Mouse (Mus musculus) c-Kit-positive CD71-positive TER-119-negative erythroid progenitor cells, embryonic 14.5 days (primary cell): ENCODE data around the gene Kcnk6.
A peak's percentile ranks its signal among the peaks of the same experiment; 100 is the strongest.
"Not testable (repeated sequence)": the region's sequence is repeated elsewhere in the genome, so short reads cannot be mapped to it uniquely, and the experiment has no call there.

Experiments
- DNase-seq: peaks from one replicate; pipeline ENCODE4 v3.0.0-alpha.2; 2013; ENCODE audit warnings: low read depth

The Kcnk6 gene

DNA sequence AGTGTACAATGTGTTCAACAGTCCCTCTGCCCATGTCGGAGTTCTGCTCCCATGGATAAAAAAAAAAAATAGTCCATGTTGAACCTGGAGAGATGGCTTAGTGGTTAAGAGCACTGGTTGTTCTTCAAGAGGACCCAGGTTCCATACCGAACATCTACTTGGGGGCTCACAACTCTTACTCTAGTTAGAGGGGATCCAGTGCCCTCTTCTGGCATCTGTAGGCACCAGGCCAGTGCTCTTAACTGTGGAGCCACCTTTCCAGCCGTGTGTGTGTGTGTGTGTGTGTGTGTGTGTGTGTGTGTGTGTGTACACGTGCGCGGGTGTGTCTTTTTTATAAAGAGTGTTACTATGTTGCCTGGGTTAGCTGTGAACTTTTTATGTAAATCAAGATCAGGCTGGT, 29.7 kb downstream of the Kcnk6 start:
- no peak for DNase-seq

DNA sequence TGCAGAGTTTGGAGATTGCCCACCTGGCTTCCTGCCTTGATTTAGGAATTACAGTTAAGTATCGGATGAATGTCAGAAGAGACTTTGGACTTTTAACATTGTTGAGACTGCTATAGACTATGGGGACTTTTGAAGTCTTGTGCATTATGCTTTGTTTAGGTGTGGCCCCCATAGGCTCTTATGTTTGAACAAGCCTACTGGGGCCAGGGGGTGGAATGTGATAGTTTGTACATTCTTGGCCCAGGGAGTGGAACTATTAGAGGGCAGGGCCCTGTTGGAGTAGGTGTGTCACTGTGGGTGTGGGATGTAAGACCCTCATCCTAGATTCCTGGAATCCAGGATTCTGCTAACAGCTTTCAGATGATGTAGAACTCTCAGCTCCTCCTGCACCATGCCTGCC, 38.1 kb downstream of the Kcnk6 start:
- not testable (repeated sequence) for DNase-seq

DNA sequence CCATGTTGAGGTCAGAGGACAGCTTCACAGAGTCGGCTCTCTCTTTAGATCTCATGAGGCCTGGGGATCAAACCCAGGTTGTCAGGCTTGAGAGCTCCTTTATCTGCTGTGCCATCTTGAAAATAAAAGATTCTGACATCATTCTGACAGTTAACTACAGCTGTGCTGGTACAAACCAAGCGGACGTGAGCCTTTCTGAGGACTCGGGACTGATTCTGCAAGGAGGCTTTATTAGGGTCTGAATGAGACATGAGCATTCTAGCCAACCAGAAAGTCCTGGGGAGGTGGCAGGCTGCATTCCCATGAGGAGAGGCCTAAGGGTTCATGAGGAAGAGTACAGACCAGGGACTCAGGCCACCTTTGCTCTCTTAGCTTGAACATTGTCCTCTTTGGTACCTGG, 51.0 kb downstream of the Kcnk6 start:
- not testable (repeated sequence) for DNase-seq

DNA sequence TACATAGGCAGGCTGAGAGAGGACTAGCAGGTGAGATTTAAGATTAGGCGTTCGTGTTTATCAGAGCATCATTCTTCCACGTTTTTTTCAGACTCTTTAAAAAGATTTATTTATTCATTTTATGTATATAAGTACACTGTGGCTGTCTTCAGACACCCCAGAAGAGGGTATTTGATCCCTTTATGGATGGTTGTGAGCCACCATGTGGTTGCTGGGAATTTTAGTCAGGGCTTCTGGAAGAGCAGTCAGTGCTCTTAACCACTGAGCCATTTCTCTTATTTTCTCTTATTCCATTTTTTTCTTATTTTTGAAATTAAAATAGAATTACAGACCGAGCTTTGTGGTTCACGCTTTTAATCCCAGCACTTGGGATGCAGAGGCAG, 51.5 kb downstream of the Kcnk6 start:
- no peak for DNase-seq

DNA sequence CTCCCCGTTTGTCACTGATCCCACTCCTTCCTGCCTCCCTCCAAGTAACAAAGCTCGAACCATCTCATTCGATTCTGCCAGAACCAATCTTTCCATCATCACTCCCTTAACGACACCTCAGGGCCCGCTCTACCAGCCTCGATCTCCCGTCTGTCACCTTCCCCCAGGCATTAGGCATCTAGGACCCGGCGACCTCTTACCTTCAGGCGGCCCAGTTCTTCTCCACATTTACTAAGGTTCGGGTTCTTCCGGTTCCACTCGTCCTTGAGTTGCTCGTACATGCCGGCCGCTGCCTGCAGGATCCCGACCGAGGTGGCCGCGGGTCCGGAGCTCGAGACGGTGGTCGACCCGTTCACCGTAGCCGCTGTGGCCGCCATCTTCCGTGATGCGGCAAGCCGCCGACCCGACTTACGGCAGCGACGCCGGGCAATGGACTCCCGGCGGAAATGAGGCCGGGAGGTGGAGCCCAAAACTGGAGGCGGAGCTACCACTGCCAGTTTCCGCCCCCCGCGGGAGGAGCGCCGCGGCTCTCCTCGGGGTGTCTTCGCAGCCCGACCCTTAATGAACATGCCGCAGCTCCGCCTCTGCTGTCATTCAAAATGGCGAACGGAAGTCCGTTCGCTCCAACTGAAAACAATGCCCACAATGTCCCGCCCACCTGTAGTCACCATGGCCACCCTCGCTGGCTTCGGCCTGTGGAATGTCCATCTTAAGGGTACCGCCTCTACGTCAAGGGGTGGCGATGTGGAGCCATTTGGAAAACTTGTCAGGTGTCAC, 52.0 kb downstream of the Kcnk6 start, which contains the start of gene Psmd8:
Gene Psmd8, minus strand, starts transcription at position 625 of the 777 bp plus-strand sequence.
- peak; percentile 94 for DNase-seq

DNA sequence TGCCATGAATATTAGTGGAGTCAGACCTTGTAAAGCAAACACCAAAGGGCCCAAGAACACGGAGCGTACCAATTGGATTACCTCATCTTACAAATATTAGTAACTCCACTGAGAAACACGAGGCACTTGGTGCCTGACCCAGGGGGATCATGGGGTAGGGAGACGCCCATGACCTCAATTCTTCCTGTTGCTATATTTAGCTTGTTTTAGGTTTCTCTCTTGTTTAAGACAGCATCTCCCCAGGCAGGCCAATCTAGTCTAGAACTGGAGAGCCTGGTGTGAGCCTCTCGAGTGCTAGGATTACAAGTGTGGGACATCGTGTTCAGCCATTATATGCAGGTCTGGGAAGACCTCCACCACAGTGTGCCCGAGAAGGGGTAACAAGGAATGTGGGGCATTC, 53.0 kb downstream of the Kcnk6 start:
- DNase-seq = no peak

DNA sequence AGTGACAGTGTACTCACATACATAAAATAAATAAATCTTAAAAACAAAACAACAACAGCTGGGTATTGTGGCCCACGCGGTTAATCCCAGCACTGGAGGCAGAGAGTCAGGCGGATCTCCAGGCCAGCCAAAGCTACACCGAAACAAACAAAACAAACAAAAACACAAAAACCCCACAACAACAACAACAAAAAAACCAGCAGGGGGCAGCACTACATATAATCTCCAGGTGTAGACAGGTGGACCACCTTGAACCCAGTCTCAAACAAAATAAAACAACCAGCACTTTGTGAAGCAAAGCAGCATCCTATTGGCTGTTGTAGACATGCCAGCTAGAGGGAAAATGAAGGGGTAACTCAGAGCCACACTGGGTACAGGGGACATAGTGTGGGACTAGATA, 54.2 kb downstream of the Kcnk6 start:
- no peak for DNase-seq

DNA sequence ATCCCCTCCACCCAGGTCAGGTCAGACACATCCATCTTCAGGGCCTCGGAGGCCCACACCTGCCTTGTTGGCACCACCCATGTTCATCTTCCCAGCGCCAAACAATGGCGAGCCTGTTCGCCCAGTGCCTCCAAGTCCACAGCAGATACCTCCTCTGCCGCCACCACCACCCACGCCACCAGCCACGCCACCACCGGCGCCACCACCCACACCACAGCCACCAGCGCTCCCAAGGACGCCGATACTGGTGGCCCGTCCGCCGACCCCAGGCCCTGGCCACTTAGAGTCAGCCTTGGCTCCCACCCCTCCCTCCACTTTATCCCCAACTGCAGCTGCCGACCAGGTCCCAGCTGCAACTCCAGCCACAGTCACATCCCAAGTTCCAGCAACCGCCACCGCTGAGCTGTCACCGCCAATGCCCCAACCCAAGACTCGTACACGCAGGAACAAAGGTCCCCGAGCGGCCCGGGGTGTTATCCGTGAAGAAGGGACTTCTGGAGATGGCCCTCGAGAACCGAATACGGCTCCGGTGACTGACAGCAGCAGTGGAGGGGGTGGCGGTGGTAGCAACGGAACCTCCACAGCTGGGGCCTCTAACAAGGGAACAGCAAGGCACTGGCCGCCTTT, 59.8 kb downstream of the Kcnk6 start:
- no peak for DNase-seq
